Mouse (Mus musculus) cerebellum, adult 9-11 months (tissue): ENCODE data around the gene Gstt2.
A peak's percentile ranks its signal among the peaks of the same experiment; 100 is the strongest.

ENCODE experiments used
- DNase-seq: peaks from one replicate; pipeline ENCODE4 v3.0.0; 2022

The Gstt2 gene

GRCm38 (mm10) chr10:75823782-75824181 is 13.4 kb downstream of the Gstt2 start:
- no peak for DNase-seq

GRCm38 (mm10) chr10:75822443-75822842 is 14.8 kb downstream of the Gstt2 start, which contains the start of gene Gstt4:
Gstt4 (minus strand) TSS chr10:75822543.
- no peak for DNase-seq

GRCm38 (mm10) chr10:75819882-75820281 is 17.3 kb downstream of the Gstt2 start:
- no peak for DNase-seq

- no peak for DNase-seq
Observed at GRCm38 (mm10) chr10:75818641-75819040, 18.6 kb downstream of the Gstt2 start.

- no peak for DNase-seq
Observed at GRCm38 (mm10) chr10:75804217-75804616, 33.0 kb downstream of the Gstt2 start.

GRCm38 (mm10) chr10:75798176-75798696 is 39.0 kb downstream of the Gstt2 start, which contains the start of gene Gstt1:
Gstt1 (minus strand) TSS chr10:75798584.
- DNase-seq, result peak; percentile 80

GRCm38 (mm10) chr10:75797619-75798175 is 39.5 kb downstream of the Gstt2 start:
- DNase-seq, result peak; percentile 83

GRCm38 (mm10) chr10:75796731-75797516 is 40.3 kb downstream of the Gstt2 start:
- peak; percentile 50 for DNase-seq

GRCm38 (mm10) chr10:75794880-75795279 is 42.3 kb downstream of the Gstt2 start:
- DNase-seq, result no peak

- DNase-seq, result no peak
Observed at GRCm38 (mm10) chr10:75790773-75791172, 46.5 kb downstream of the Gstt2 start.

GRCm38 (mm10) chr10:75789841-75790240 is 47.4 kb downstream of the Gstt2 start:
- DNase-seq, result no peak

- no peak for DNase-seq
Observed at GRCm38 (mm10) chr10:75789081-75789735, 48.0 kb downstream of the Gstt2 start.

GRCm38 (mm10) chr10:75788277-75788676 is 48.9 kb downstream of the Gstt2 start:
- no peak for DNase-seq

GRCm38 (mm10) chr10:75785442-75785841 is 51.8 kb downstream of the Gstt2 start:
- DNase-seq, result no peak
